Mouse (Mus musculus) heart, postnatal 4 days (tissue): Measurements from ENCODE around the gene Bag1. TPM values are rescaled to one million over a fixed set of nuclear protein-coding genes. Genes with fewer than 3 reads are reported as not detected.
A peak's percentile ranks its signal among the peaks of the same experiment; 100 is the strongest.
"Not testable (repeated sequence)": the region's sequence is repeated elsewhere in the genome, so short reads cannot be mapped to it uniquely, and the experiment has no call there.

ENCODE experiments used
- DNase-seq: peaks from one replicate; pipeline ENCODE4 v3.0.0; 2021
- total RNA-seq, 2 experiments: library from RNA; stranded (reverse); gene quantifications; 2 replicates each; pipeline ENCODE4 v1.2.3; 2021

The Bag1 gene
- total RNA-seq, 2 experiments from 2014 or later = 196 to 204 TPM

GRCm38 (mm10) chr4:40934369-40934768 is 13.7 kb downstream of the Bag1 start:
- DNase-seq = not testable (repeated sequence)

DNA sequence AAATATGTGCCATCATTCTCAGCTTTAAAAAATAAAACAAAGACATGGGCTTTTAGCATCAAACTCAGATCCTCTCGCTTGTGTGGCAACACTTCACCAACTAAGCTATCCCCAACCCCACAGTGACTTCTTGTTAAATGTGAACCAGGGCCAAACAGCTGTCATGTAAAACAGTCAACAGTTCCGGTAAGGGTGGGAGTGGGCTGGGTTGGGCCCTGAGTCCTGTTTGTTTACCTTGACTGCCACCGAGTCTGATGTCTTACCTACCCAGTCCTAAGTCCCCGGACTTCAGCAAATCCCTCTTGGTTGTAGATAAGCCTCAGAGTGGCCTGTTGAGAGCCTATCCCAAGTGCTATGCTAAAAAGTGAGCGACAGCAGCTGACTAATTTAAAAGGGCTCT is 14.4 kb downstream of the Bag1 start:
- DNase-seq = no peak

DNA sequence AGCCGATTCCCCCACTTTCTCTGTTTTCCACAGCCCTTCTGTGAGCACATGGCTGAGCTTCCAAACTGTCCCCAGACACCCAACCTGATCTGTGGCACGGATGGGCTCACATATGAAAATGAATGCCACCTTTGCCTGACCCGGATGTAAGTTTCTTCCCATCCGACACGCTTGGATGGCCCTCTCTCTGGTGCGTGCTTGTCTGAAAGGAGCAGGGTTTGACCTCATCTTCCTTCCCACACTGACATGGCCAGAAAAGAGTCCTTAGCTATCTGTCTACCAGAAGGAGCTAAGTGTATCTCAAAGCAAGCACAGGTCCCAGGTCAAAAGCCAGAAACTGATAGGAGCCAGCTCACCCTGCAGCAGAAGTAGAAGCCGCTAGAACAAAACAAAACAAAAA is 19.0 kb downstream of the Bag1 start:
- no peak for DNase-seq

DNA sequence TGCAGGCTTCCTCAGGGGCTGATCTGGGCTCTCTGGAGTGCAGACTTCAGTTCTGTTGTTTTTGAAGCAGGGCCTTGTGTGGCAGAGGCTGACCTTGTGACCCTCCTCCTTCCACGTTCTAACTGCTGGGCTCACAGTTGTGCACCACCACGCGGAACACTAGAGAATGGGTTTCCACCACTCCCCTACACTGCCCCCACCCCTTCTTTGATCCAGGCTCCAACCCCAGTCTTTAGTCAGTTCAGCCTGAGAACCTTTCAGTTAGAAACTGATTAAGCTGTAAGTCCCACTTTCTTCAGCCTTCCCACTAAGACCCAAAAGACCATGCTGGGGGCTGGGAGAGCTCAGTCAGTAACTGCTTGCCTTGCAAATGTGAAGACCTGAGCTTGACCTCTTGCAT is 22.5 kb downstream of the Bag1 start:
- DNase-seq = no peak

DNA sequence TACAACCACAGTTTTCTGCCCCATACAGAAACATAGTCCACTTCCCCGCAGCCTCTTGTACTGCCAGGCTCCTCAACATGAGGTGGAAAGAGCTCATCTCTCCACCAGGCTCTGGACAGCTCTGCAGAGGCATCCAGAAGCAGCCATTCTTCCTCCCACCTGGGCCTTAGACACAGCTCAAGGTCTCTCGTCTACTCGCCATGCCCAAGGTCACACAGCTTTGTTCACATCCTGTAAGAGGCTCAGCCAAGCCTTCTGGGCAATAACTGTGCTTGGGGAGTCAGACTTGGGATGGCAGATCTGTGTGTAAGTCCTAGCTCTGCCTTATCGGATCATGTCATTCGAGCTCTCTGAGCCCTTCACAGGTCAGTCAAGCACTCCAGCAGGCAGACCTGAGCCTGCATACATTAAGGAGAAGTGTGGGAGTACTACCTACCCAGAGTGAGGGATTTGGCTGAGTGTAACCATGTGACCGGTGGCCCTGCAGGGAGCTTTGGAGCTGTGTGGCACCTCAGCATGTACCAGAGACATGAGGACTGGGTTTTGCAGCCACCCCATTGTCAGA is 24.9 kb downstream of the Bag1 start:
- no peak for DNase-seq

- DNase-seq = no peak
Measured at GRCm38 (mm10) chr4:40921288-40921687, 26.8 kb downstream of the Bag1 start.

DNA sequence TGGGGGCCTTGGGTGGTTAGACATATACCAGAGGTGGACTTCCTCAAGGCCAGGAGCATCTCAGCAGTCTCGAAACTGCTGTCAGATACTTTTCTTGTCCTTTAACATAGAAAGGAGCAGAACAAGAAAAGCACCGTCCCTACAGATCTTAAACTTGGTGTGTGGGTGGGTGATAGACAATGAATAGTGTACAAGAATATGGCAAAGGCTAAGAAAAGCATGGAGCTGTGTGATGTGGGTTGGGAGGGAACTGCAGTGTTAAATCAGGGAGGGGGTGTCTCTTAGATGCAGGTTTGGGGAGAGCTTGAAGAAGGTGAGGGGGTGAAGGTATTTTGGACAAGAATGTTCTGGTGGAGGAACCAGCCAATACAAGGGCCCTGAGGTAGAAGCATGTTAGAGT is 27.5 kb downstream of the Bag1 start:
- no peak for DNase-seq

- peak; percentile 60 for DNase-seq
Measured at GRCm38 (mm10) chr4:40919785-40920184, 28.3 kb downstream of the Bag1 start, which contains the start of gene Spink4. Gene Spink4, plus strand, starts transcription at chr4:40920052.

DNA sequence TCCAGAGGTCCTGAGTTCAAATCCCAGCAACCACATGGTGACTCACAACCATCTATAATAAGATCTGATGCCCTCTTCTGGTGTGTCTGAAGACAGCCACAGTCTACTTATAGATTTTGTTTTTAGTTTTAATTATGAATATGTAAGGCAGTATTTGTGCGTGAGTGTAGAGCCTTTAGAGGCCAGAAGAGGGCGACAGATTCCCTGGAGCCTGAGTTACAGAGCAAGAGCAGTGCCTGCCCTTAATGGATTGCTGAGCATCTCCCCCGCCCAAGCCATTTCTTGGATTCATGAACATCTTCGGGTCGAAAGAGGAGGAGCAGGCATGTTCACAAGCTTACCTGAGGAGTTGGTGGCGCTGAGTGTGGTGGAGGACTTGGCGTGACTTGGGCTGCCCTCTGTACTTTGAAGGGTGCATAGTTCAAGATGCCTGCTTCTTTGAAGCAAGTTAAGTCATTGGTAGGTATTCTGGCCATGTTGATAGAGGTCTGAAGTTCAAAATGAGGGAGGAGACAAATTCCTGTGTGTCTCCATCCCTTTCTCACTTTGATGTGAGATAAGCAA is 31.4 kb downstream of the Bag1 start:
- no peak for DNase-seq

- DNase-seq = no peak
Measured at GRCm38 (mm10) chr4:40915947-40916346, 32.1 kb downstream of the Bag1 start.

GRCm38 (mm10) chr4:40914287-40914867 is 33.7 kb downstream of the Bag1 start:
- no peak for DNase-seq

- DNase-seq = peak; percentile 63
Measured at GRCm38 (mm10) chr4:40908261-40908969, 39.7 kb downstream of the Bag1 start.

DNA sequence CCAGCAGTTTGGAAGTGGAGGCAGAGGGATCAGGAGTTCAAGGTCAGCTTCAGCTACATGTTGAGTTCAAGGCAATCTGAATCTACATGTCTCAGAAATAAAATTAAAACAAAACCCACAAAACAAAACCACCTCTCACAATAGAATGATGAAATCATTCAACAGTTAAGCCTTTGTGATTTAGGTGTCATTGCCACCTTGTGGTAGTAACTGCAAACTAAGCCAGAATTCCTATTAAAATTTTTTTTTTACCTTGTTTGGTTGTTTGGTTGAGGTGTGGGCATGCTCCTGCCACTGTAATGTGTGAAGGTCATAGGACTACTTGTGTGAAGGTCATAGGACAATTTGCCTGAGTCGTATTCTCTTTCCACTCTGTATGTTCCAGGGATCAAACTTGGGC is 41.8 kb downstream of the Bag1 start:
- DNase-seq = peak; percentile 17

DNA sequence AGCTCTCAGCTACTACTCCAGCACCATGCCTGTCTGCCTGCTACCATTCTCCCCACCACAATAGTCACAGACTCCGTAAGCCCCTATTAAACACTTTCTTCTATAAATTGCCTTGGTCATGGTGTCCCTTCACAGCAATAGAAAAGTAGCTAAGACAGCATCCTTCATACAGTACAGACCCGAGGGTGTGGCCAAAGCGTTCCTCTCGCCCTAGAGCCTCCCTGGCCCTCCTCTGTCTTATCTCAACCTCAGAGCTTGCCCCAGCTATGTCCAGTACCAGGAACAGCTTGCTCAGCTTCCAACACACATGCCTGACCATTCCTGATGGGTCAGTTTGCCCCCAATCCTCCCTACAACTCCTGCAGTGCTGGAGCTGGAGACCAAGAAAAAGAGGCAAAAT is 47.5 kb downstream of the Bag1 start:
- no peak for DNase-seq

GRCm38 (mm10) chr4:40900071-40900470 is 48.0 kb downstream of the Bag1 start:
- DNase-seq = no peak

DNA sequence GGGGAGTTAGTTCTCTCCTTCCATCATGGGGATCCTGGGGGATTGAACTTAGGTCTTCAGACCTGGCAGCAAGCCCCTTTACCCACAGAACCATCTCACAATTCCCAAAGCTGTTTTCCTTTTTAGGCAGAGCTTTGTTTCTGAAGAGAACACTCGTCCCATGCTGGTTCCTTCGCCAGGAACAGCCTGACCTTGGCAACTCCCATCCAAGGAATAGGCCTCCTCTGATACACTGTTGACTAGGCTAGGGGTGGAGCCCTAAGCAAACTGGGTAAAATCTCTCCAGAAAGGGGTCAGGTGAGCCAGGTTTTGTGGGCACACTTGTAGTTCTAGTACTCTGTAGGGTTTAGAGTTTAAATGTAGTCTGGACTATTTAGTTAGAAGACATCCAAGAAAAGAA is 48.8 kb downstream of the Bag1 start:
- DNase-seq = no peak

- no peak for DNase-seq
Measured at GRCm38 (mm10) chr4:40898476-40899044, 49.5 kb downstream of the Bag1 start.

GRCm38 (mm10) chr4:40895646-40896045 is 52.4 kb downstream of the Bag1 start:
- DNase-seq = no peak

GRCm38 (mm10) chr4:40895118-40895517 is 53.0 kb downstream of the Bag1 start:
- no peak for DNase-seq

GRCm38 (mm10) chr4:40891206-40891605 is 56.9 kb downstream of the Bag1 start:
- DNase-seq = no peak

DNA sequence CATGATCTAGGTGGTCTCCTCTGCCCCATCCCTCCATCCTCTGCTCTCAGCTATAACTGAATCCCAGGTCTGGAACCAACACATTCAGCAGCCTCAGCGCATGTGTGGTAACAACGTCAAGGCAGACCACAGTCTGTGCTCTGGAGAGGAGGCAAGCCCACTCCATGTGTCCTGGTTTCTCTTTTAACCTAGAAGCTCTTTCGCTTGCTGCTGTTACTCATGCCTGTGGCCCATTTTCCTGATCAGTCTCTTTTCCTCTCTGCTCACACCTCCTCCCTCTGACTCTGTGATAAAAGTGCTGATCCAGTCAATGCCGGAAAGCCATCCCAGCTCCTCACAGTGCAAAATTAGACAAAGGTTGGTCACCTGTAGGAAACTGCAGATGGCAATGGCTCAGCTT is 58.1 kb downstream of the Bag1 start:
- DNase-seq = no peak

GRCm38 (mm10) chr4:40889252-40889651 is 58.8 kb downstream of the Bag1 start:
- DNase-seq = no peak

GRCm38 (mm10) chr4:40888839-40889238 is 59.3 kb downstream of the Bag1 start:
- no peak for DNase-seq
